Mouse (Mus musculus): ENCODE data around the gene Zwilch.
"Not testable (repeated sequence)": the region's sequence is repeated elsewhere in the genome, so short reads cannot be mapped to it uniquely, and the experiment has no call there.

The Zwilch gene

DNA sequence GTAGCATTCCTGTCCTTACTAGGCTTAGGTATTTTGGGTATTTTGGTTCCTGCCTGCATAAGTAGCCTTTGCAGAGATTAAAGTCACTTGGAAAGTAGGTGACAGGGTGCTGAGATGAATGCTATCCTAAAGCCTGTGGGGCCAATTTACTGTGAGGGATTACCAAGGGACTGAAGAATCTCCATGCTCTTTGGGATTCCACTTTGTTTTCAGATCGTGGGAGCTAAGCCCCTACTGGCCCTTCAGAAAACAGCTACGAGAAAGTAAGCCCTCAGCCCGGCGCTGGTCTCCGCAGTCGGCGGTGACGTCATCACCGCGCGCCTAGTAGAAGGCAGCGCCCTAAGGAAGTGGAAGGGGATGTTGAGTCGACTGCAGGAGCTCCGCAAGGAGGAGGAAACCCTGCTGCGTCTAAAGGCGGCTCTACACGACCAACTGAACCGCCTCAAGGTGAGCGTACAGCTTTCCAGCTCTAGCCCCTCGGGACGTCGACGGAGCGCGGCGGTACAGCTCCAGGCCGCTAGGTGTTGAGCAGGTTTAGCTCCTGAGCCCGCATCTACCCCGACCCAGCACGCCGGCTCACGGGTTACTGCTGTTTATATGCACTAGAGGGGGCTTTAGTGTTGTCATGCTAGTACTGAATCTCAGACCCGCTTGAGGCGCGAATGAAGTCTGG, 6.2 kb upstream of the Zwilch start, which contains the start of gene Snapc5:
Gene Snapc5, plus strand, starts transcription at position 301 of the 673 bp plus-strand sequence.
- peak; percentile 81 for DNase-seq (ENCODE audit: low read depth)

DNA sequence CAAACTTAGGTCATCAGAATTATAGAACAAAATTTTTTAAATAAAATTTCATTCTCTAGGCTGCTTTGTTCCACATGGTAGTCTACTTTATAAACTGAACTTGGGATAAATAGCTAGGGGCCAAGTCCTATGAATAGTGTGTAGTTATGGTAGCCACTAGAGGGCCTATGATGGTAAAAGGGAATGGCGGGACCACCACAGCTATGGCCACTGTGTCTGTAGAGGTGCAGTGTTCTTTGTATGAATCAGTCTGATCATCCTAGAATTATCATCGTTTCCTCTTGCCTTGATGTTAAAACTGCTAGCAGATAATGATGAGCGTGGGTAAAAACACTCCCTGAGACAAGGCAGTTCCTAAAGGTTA, 5.7 kb upstream of the Zwilch start:
- peak; percentile 12 for DNase-seq (ENCODE audit: low read depth)

DNA sequence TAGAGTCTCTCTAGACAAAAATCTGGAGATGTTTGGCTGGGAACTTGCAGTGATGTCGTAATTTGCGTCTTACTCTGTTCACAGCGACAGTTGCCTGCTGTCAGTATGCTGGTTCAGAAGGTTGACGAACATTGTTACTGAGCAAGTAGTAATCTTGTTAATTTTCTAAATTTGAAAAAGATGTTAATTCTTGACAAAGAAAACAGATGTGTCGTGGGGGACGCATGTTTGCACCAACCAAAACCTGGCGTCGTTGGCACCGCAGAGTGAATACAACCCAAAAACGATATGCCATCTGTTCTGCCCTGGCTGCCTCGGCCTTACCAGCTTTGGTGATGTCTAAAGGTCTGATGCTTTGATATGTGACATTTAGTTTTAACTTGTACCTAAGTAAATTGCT, 2.5 kb upstream of the Zwilch start:
- no peak for DNase-seq (ENCODE audit: low read depth)

DNA sequence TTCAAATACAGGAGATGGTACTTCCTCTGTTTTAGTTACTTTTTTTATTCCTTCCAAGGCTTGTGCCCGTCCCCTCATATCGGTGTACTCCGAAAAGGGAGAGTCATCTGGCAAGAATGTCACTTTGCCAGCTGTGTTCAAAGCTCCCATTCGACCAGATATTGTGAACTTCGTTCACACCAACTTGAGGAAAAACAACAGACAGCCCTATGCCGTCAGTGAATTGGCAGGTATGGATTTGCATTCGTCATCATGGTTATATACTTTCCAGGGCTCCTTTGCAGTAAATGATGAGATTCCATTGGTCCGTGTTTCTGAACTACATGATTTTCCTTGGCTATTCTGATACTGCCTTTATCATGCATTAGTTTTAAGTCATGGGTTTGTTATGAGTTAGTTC, 1.9 kb upstream of the Zwilch start:
- DNase-seq (ENCODE audit: low read depth): no peak

DNA sequence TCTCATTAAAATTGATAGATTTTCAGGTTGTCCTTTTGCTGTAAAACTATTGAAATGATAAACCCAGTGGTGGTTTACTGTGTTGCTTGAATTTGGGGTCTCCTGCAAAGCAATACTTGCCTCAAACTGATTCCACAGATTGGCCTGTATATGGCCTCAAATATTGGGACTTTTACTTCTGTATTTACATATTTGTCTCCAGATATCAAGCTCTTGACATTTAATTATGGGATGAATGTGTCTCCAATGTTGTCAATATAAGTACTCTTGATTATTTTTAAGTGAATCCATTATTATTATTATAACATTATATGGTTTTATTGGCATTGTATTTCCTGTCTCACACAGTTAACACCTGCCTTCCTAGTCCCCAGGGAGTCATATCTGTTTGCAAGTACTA, 1.4 kb upstream of the Zwilch start:
- DNase-seq (ENCODE audit: low read depth): no peak

DNA sequence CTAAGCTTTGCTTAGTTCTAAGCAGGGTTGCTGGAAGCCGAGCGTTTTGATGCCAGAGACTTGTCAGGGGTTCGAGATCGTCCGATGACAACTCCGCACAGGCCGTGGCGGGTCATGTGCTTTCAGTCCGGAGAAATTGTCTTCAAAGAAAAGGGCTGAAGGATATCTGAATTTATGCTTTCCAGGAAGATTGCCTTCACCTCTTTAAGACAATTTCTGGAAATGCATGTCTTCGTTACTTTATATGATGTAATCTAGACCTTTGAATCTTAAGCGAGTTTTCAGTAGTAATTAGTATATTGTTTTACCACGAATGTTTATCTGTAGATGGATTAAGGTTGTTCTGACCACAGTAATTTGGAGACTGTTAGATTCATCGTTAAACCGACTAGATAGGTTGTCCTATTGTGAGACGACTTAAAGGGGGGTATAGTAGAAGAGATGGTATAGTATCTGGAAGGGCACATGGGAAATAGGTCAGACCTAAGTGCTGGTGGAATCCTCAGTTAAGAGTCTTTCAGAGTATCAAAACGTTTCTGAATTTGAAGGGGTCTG, 839 bp upstream of the Zwilch start:
- no peak for DNase-seq (ENCODE audit: low read depth)

DNA sequence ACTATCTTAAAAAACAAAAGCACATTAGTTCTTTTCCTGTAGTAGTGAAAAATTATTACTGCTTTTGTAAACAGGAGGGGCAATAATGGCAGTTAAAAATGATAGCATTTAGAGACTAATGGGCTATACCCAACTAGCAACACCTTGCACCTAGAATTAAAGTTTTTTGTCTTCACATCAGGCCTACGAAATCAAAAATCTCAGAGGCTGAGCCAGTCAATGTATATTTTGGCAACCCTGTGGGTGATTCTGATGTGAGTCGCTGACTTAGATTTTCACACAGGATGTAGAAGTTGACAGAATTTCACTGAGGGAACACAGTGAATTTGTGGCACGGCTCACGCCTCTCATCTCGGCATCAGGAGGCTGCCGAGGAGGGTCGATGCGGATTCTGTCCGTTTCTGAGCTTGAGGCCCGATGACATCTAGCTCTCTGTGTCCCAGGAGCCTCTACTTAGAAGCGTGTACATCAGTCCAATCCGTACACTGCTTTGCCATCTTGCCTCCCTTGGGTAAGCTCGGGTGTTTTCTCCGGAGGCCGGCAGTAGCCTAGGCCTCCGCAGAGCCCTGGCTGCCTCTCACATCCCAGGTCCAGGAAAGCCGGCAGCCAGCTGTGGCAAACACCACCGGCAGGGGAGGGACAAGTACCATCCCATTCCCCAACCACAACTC, 624 bp downstream of the Zwilch start:
- no peak for DNase-seq (ENCODE audit: low read depth)

DNA sequence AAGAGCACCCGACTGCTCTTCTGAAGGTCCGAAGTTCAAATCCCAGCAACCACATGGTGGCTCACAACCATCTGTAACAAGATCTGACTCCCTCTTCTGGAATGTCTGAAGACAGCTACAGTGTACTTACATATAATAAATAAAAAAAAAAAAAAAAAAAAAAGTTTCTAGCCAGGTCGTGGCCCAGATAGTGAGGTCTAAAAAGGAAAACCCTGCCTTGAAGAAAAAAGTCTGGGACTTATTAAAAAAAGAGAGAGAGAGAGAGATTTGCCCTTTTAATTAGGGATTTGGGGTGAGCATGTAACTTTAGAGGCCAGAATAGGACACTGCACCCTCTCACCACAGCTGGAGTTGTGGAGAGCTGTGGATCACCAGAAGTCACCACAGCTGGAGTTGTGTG, 2.9 kb downstream of the Zwilch start:
- not testable (repeated sequence) for DNase-seq (ENCODE audit: low read depth)

DNA sequence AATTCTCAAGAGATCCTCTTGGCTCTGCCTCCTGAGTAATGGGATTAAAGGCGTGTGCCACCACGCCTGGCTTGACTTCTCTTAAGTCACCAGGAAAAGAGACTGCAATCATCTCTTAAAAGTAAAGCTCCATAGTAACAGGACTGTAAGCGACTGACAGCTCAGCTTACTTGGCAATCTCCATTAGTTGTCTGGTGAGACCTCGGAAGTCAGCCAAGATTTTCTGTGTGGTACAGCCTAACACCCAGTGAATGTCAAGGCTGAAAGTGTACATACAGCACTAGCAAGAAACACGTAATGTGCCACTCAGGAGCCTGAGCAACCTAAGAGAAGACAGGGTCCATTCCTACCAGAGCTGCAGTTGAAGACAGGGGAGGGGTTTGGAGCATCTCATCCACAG, 12.4 kb downstream of the Zwilch start:
- no peak for DNase-seq (ENCODE audit: low read depth)

DNA sequence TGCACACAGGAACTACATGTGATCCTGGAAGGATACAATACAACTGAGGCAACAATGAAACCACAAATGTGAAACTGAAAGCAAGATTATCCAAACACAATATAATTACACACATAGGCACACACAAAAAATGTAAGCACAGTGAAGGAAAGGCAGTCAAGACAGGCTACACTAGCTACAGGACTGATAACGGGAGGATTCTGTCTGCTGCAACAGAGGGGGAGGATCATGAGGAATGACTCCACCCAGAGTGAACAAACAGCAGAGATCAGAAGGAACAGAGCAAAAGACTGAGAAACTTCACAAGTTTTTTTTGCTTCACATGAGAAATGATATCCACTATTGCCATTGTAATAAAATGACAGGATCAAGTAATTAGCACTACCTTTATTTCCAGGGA, 16.3 kb downstream of the Zwilch start:
- DNase-seq (ENCODE audit: low read depth): no peak

DNA sequence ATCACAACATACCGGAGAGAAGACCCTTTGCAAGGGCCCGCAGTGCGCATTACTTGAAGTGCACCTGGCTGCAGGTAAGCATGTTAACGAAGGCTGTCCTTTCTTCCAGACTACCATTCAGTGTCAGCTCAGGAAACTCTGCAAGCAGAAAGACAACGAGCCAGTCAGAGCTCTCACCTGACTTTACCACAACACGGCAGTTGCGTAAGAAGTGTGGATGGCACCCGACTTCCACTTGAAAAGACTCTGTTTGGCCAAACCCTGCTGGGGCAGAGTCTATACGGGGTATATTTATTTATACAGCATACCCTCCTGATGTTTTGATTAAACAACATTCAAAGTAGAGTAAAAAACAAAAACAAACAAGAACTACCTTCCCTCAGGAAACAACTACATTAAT, 33.0 kb downstream of the Zwilch start:
- no peak for DNase-seq (ENCODE audit: low read depth)

DNA sequence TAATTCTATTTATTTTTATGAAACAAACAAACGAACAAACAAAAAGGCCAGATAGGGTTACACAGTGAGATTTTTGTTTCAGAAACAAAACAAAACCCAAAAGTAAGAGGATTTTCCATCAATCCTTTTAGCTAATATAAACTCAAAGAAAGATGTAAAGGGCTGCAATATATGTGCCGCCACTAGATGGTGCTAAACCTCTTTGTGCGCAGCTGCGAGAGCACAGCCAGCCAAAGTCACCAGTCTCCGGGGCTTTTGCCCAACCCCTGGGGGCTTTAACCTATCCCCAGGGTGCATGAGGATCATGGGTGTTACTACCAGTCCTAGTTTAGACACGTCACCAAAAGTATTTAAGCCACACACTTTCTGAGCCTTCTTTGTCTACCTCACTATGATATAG, 34.0 kb downstream of the Zwilch start:
- DNase-seq (ENCODE audit: low read depth): not testable (repeated sequence)

DNA sequence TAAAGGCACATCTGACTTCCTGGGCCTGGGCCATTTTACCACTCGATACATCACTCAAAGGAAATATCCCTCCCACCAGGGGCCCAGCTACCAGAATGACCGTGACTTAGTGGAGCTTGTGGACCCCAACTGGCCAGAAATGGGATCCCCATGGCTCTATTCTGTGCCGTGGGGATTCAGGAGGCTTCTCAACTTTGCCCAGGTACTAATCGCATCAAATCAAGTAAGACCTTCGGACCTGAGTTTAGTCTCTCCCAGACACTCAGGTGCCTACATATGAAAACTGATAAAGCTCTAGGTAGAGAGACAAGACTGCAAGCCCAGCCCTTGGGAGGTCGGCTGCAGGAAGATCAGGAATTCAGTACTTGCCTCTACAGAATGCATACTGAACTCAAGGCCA, 41.3 kb downstream of the Zwilch start:
- no peak for DNase-seq (ENCODE audit: low read depth)

DNA sequence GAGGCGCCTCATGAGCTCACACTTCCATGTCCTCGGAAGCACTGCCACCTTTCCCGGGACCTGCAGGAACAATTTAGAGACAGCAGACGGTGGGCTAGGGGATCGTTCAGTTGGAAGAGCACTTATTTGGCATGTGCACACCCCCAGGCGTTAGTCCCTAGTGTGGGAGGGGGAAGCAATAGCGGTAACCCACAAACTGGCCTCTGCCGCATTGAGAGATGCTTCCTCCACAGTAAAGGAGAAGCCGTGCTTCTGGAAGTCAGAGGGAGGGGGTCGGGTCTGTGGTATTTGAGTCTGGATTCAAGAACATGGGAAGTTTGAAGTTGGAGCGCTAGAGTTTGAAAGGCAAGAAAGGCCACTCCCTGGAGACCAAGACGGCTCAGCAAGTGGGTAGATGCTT, 46.8 kb downstream of the Zwilch start:
- DNase-seq (ENCODE audit: low read depth): no peak

DNA sequence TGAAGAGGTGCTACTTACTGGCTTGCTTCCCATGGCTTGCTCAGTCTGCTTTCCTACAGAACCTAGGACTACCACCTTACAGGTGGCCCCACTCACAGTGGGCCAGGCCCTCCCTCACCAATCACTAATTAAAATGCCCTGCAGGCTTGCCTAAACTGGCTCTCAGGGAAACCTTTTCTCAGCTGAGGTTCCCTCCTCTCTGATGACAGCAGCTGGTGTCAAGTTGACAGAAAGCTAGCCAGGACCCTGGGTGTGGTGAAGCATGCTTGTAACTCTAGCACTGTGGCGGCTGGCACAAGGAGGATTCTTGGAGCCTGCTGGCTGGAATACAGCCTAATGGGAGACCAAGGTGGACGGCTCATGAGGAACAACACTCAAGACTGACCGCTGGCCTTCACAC, 47.6 kb downstream of the Zwilch start:
- DNase-seq (ENCODE audit: low read depth): no peak

DNA sequence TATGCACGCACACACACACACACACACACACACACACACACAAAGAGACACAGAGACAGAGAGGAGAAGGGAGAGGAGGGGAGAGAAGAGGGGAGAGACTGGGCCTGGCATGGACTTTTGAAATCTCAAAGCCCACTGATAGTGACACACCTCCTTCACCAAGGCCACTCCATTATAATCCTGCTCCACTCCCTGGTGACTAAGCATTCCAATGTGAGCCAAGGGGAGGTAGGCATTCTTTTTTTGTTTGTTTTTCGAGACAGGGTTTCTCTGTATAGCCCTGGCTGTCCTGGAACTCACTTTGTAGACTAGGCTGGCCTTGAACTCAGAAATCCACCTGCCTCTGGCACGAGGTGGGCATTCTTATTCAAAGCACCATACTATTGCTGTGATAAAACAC, 48.1 kb downstream of the Zwilch start:
- not testable (repeated sequence) for DNase-seq (ENCODE audit: low read depth)

DNA sequence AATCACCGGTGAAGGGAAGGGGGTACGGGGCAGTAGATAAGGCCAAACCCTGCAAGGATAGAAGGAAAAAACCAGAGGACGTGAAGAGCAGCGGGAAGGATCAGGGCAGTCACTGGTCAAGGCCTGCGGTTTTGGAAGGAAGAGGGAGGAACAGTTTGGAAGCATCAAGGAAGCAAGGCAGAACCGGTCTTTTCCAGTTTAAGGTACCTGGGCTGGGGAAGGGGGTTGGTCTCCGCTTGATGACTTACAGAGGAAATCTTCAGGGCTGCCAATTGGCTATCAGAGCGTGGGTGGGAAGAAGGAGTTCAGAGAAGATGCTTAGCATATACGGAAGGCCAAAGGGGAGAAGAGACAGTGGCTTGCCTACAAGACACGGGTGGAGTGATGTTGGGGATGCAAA, 50.3 kb downstream of the Zwilch start:
- no peak for DNase-seq (ENCODE audit: low read depth)

DNA sequence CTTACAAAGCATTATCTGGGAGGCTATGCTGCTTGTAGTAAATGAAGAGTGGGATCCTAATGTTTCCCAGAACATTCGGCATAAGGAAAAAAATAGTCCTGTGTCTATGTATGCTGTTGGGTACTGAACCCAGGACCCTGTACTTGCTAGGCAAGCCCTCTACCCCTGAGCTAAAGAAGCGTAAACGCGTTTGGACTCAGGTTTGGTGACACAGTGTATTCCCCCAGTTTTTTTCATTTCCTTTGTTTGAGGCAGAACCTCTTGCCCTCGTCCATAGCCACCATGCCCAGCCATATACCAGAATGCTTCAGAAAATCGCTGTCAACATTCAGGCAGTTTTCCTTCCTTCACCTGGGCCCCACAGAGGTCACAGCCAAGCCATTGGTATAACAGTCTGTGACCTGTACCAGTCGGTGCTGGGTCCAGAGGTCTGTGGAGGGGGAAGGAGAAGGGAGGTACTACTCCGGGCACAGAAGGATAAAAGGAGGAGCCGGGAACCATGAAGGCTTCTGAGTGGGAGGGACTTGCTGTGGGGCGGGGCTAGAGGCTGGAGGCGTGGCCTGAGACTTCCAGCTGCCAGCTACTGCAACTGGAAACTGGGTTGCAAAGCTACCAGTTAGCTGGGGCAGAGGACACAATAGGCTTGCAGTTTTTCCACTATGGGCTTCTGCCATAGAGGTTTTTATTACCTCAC, 52.2 kb downstream of the Zwilch start:
- no peak for DNase-seq (ENCODE audit: low read depth)

DNA sequence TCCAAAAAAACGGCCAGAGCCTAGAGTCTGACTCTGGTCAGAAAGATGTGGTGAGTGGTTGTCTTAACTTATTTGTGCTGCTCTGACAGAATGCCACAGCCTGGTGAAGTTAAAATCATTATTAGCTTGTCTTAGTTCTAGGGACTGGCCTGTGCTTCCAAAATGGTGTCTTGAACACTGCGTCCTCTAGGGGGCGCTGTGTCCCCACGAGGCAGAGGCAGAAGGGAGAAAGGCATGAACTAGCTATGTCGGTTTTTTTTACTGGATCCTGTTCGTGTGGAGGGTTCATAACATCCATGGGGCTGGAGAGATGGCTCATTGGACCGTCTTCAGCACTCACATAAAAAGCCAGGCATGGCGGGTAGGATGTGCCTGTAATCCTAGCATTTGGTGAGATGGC, 53.0 kb downstream of the Zwilch start:
- no peak for DNase-seq (ENCODE audit: low read depth)

DNA sequence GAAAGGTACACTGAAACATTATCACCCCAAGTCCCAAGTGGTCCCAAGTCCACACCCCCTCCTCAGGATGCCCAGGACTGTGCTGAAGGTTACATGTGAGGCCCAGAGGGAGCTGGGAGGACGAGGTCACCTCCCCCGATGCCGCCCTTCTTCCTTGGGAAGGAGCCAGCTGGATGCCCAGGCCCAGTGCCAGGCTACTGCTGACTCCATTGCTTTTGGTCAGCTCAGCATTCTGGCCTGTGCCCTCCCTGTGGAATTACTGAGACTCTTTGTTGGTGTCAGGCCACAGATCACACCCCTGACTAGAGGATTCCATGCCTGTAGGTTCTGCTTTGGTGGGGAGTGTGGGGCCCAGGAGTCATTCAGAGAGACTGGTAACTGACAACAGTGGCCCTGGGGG, 56.0 kb downstream of the Zwilch start, which contains the start of gene Lctl:
Gene Lctl, plus strand, starts transcription at position 272 of the 400 bp plus-strand sequence.
- DNase-seq (ENCODE audit: low read depth): no peak

DNA sequence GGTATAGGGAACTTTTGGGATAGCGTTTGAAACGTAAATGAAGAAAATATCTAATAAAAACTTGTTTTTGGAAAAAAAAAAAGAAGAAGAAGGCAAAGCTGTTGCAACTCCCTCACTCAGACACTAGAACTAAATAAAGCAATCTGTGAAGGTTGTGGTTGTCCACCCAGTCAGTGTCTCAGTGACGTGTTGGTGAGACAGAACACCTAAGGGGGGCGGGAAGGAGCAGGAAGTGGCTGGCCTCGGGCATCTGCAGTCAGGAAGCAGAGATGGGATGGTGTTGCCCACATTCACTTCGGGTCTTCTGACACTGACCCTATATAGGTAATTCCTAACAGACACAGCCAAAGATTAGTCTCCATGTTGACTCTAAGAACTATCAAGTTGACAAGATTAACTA, 57.1 kb downstream of the Zwilch start:
- no peak for DNase-seq (ENCODE audit: low read depth)

DNA sequence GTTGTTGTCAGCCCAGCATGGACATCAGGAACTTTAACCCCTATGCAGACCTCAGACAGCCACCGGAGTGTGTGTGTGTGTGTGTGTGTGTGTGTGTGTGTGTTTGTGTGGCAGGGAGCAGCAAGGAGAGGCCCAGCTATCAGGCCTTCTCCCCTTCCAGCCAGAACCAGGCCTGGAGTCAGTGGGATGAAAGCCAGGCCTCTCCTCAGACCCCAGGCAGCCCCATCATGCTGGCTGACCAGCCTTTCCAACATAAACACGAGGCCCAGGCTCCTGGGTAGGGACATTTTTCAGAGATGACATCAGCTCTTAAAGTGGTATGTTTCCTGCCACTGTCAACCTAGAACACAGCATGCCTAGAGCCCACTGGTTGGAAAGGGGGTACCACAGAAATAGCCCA, 58.3 kb downstream of the Zwilch start:
- DNase-seq (ENCODE audit: low read depth): no peak

DNA sequence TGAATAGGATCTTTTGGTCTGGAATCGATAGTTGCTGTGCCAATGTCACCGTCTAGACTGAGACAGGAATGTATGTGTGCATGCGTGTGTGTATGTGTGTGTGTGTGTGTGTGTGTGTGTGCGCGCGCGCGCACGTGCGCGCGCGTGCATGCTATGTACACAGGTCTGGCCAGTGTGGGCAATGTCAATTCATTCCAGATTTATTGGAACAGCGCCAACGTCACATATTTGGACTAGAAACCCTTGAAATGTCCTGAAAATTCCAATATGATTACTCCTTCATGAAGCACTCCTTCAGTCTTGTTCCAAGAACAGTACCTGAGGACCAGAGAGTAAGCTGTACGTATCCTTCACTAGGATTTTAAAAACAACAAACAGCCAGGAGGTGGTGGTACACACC, 62.4 kb downstream of the Zwilch start:
- no peak for DNase-seq (ENCODE audit: low read depth)
